Mouse (Mus musculus) limb, embryonic 10.5 days (tissue): ENCODE measurements around the gene Kbtbd3. TPM values are rescaled to one million over a fixed set of nuclear protein-coding genes. Genes with fewer than 3 reads are reported as not detected.

ENCODE experiments used
- DNase-seq: peaks from one replicate; pipeline ENCODE4 v3.0.0-alpha.2; 2017; ENCODE audit warnings: low spot score
- H3K27ac ChIP-seq: fragments of 300-500 bp; sonication (generic); 2 replicates; pipeline ENCODE4 v1.5.1; 2016; ENCODE audit warnings: mild to moderate bottlenecking
- H3K27me3 ChIP-seq: fragments of 300-500 bp; sonication (generic); 2 replicates; pipeline ENCODE4 v1.6.1; 2016; ENCODE audit warnings: low read depth, mild to moderate bottlenecking; ENCODE audit not compliant: poor library complexity, severe bottlenecking
- H3K36me3 ChIP-seq: fragments of 300-500 bp; sonication (generic); 2 replicates; pipeline ENCODE4 v1.6.1; 2016; ENCODE audit warnings: mild to moderate bottlenecking, moderate library complexity
- H3K4me1 ChIP-seq: fragments of 300-500 bp; sonication (generic); 2 replicates; pipeline ENCODE4 v1.6.1; 2016
- H3K4me3 ChIP-seq: fragments of 300-500 bp; sonication (generic); 2 replicates; pipeline ENCODE4 v1.5.1; 2016; ENCODE audit warnings: mild to moderate bottlenecking, moderate library complexity
- H3K9me3 ChIP-seq: fragments of 300-500 bp; sonication (generic); replicated peaks from 2 replicates; pipeline ENCODE4 v1.6.1; 2016; ENCODE audit warnings: mild to moderate bottlenecking
- WGBS: fragments of 180-500 bp; shearing (Covaris S2); methylation state at CpG from one replicate; pipeline ENCODE4 v1.1.7; 2016; 5-methylcytosine and 5-hydroxymethylcytosine counted together
- microRNA-seq: library from miRNA; unstranded; fragments of <30 nt; microRNA quantifications from one replicate; pipeline ENCODE4, GENCODE M21; 2017
- polyA plus RNA-seq: library from polyadenylated mRNA; unstranded; fragments of >200 nt; fragmentation: Nextera tagmentation; extraction: Ambion mirVana; gene quantifications from 2 replicates; pipeline ENCODE4 v1.2.1, GENCODE M21; 2016

Kbtbd3 gene
- polyA plus RNA-seq, 1 experiment from 2014 or later = 6.4 TPM

DNA sequence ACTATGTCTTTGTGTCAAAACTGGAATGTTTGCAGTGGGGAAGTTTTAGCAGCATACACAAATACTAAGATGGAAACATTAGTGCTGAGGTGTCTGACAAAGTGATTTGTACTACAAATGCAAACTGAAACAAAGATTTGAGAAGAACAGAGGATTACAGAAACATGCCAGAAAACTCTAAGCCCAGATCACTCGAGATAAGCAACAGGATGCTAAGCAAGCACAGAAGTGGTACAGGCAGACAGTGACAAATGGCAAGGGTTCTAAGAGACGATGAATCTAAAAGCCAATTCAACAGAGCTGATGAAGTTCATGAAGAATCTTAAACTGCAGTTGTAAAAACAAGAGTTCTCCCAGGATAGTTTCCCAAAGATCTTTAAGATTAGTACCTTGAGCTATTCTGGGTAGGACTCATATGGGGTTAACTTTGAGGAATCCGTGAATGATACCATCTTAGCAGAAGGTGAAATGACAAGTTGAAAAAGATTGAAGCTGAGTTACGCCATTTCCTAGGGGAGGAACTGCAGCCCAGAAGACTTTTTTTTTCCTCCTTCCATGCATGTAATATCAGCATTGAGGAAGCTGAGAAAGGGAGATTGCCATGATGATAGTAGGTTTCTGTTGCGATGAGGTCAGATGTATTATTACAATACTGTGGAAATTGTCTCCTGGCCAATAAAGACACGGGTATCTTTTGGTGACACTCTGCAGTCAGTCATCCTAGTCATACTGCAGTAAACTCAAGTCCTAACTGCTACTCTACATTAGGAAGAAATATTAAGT lies 9.5 kb downstream of the Kbtbd3 start:
- Histone ChIP-seq H3K27me3 (no peaks in the 10 kb centered on the region), H3K4me1 (no peaks in the 10 kb centered on the region), H3K27ac (no peak overlapping the region), H3K36me3 (no peaks in the 10 kb centered on the region), H3K9me3 (no peaks in the 10 kb centered on the region), H3K4me3 (no peak overlapping the region)
- WGBS = 90% methylated on average over 6 of the region's 6 CpGs
- DNase-seq = no peak

GRCm38 (mm10) chr9:4353163-4353562 lies 43.5 kb downstream of the Kbtbd3 start:
- Histone ChIP-seq H3K27ac (no peak overlapping the region), H3K9me3 (no peaks in the 10 kb centered on the region), H3K4me1 (no peaks in the 10 kb centered on the region), H3K4me3 (no peak overlapping the region), H3K36me3 (no peaks in the 10 kb centered on the region), H3K27me3 (no peaks in the 10 kb centered on the region)
- 85% methylated on average over 1 of the region's 1 CpGs for WGBS
- DNase-seq = no peak

DNA sequence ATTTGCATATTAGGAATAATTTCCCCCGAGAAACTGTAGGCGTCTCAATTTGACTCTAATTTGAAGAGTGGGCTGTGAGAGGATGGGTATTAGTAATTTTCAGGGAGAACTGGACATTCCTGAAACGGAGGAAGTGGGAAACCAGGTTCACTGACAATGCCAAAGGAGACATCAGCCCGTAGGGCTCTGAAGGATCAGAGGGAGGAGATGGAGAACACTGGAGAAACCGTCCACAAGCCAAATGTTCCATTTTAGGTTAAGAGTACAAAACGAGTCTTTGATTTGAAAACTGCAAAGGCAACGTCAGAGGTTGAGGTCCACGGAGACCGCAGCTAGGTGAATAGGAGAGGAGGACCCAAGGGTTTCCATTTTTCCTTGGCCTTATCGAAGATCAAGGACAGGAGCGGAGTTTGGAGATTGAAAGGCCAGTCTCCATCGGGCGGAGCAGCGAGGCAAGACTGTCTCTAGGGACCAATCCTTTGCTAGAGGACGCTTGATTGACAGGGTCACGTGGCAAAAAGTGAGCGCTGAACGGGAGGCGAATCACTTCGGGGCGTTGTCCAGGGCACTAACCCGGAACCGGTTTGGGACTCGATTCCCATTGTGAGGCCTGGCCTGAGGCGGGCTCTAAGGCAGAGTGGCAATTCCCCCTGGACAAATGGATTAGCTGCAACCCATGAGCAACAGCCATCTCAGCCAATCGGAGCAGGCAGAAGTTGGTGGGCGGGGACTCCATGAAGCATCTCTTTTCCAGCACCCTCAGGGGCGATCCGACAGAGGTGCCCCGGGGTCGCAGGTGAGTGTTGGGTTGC lies 66.4 kb downstream of the Kbtbd3 start, which contains the start of gene Msantd4:
TSS of gene Msantd4 (plus strand) at position 735 of the 812 bp plus-strand sequence.
- peak within 1 kb of the TSS; percentile 87 for H3K27ac ChIP-seq
- H3K27me3 ChIP-seq = no peaks in the 10 kb centered on the region
- no peaks in the 10 kb centered on the region for H3K4me1 ChIP-seq
- no peaks in the 10 kb centered on the region for H3K9me3 ChIP-seq
- DNase-seq = peak; percentile 95
- peaks cover 6% of the 10 kb centered on the region; the same call in 1 of the 2 replicates for H3K36me3 ChIP-seq
- WGBS = 3% methylated on average over 31 of the region's 31 CpGs
- peak within 1 kb of the TSS; percentile 82 for H3K4me3 ChIP-seq

GRCm38 (mm10) chr9:4376640-4377120 lies 67.0 kb downstream of the Kbtbd3 start:
- Histone ChIP-seq H3K4me1 (no peaks in the 10 kb centered on the region), H3K9me3 (no peaks in the 10 kb centered on the region), H3K4me3 (peak overlapping the region; percentile 82), H3K36me3 (peaks cover 7% of the 10 kb centered on the region; the same call in 1 of the 2 replicates), H3K27me3 (no peaks in the 10 kb centered on the region), H3K27ac (peak overlapping the region; percentile 87)
- 0% methylated on average over 15 of the region's 15 CpGs for WGBS
- DNase-seq = no peak

Small RNA genes within 50 kb of the gene (microRNA-seq; reads per million reads assigned to microRNA genes)
- not detected for gene Gm22195
- gene Gm23992 = not detected

Other genes with a start within 250 kb of the Kbtbd3 start
- gene Aasdhppt, start 362 bp upstream of the Kbtbd3 start, polyA plus RNA-seq = 29.3 and 30.8 TPM in 2 replicates
- 43.3 and 54.5 TPM in 2 replicates for gene Msantd4, start 66.7 kb downstream of the Kbtbd3 start, polyA plus RNA-seq